Mouse (Mus musculus) left cerebral cortex, adult 2 months (tissue): ENCODE measurements at regions not wholly inside any gene's neighbourhood (a gene's known extent, or its start where the extent isn't known, plus 50 kb on each side); places are given as distances from the start of the nearest gene placed in this dataset.

Source experiments
- DNase-seq, 2 experiments: peaks; one replicate each; pipeline ENCODE4 v3.0.0; 2021 to 2022; ENCODE audit warnings: low spot score in 2 of 2, mixed read lengths in 1 of 2; ENCODE audit errors: extremely low spot score in 1 of 2
- H3K27ac ChIP-seq: fragments of 200-600 bp; 2 replicates; pipeline ENCODE4 v1.8.1; 2022
- H3K4me3 ChIP-seq: fragments of 200-600 bp; 2 replicates; pipeline ENCODE4 v1.8.1; 2022
- CTCF ChIP-seq: fragments of 200-600 bp; IDR thresholded peaks from 2 replicates; pipeline ENCODE4 v1.8.1; 2022; ENCODE audit warnings: antibody characterized with exemption, mild to moderate bottlenecking, moderate library complexity
- intact Hi-C: fragments of 180-260 bp; cut with DNase I; formaldehyde crosslinking; loops from one replicate; pipeline ENCODE4 v1.15.1; 2025

- Histone ChIP-seq H3K27ac (no peak overlapping the region), H3K4me3 (no peak overlapping the region)
- no peak for TF ChIP-seq CTCF
- intact Hi-C loops, result no loop called here
- no peak for DNase-seq
These were observed 252.1 kb upstream of the Actbl2 start for GRCm38 (mm10) chr13:111002670-111003069.

GRCm38 (mm10) chr13:111014142-111014541, 240.7 kb upstream of the Actbl2 start:
- DNase-seq, result no peak
- Histone ChIP-seq H3K27ac (no peak overlapping the region), H3K4me3 (no peak overlapping the region)
- intact Hi-C loops, result no loop called here
- no peak for TF ChIP-seq CTCF

GRCm38 (mm10) chr13:111030111-111030510, 224.7 kb upstream of the Actbl2 start:
- intact Hi-C loops, result no loop called here
- peak overlapping the region; percentile 16; the same call in 1 of the 2 replicates for H3K27ac ChIP-seq
- TF ChIP-seq CTCF, result no peak
- no peak overlapping the region for H3K4me3 ChIP-seq
- DNase-seq, result no peak

GRCm38 (mm10) chr13:111031633-111032032, 223.2 kb upstream of the Actbl2 start:
- intact Hi-C loops, result no loop called here
- Histone ChIP-seq H3K27ac (peak overlapping the region; percentile 58), H3K4me3 (no peak overlapping the region)
- no peak for DNase-seq
- TF ChIP-seq CTCF, result no peak; the same call in 1 of the 2 replicates

GRCm38 (mm10) chr13:111043637-111044036, 211.2 kb upstream of the Actbl2 start:
- peak overlapping the region; percentile 83 for H3K27ac ChIP-seq
- no peak overlapping the region for H3K4me3 ChIP-seq
- no peak for DNase-seq
- intact Hi-C loops, result loop anchor here (1.0 to 10.0 kb wide), 6 partner anchors 56 to 651 kb away; no protein-coding TSS in a partner anchor
- TF ChIP-seq CTCF, result no peak

- TF ChIP-seq CTCF, result no peak
- intact Hi-C loops, result loop anchor here (1.0 to 10.0 kb wide), 6 partner anchors 55 to 652 kb away; no protein-coding TSS in a partner anchor
These were observed 210.3 kb upstream of the Actbl2 start for GRCm38 (mm10) chr13:111044328-111045002.

GRCm38 (mm10) chr13:111050097-111050496, 204.7 kb upstream of the Actbl2 start:
- no peak overlapping the region for H3K27ac ChIP-seq
- no peak for DNase-seq
- intact Hi-C loops, result loop anchor here (5.0 kb wide), 1 partner anchor 362 kb away; no protein-coding TSS in a partner anchor
- no peak for TF ChIP-seq CTCF
- H3K4me3 ChIP-seq, result no peak overlapping the region

More at GRCm38 (mm10) chr13:111044328-111045002, 210.3 kb upstream of the Actbl2 start:
- Histone ChIP-seq H3K4me3 (no peak overlapping the region), H3K27ac (peak overlapping the region; percentile 84)
- peak; percentile 57 to 66 for DNase-seq

- no peak for TF ChIP-seq CTCF
- intact Hi-C loops, result no loop called here
These were observed 199.0 kb upstream of the Actbl2 start for GRCm38 (mm10) chr13:111055817-111056216.

GRCm38 (mm10) chr13:111087753-111088152, 167.1 kb upstream of the Actbl2 start:
- Histone ChIP-seq H3K27ac (peak overlapping the region; percentile 4), H3K4me3 (no peak overlapping the region)
- no peak for DNase-seq
- intact Hi-C loops, result loop anchor here (2.0 kb wide), 1 partner anchor 41 kb away; no protein-coding TSS in a partner anchor
- no peak for TF ChIP-seq CTCF

More at GRCm38 (mm10) chr13:111055817-111056216, 199.0 kb upstream of the Actbl2 start:
- no peak overlapping the region for H3K27ac ChIP-seq
- H3K4me3 ChIP-seq, result no peak overlapping the region
- DNase-seq, result no peak

GRCm38 (mm10) chr13:111096071-111096470, 158.7 kb upstream of the Actbl2 start:
- H3K27ac ChIP-seq, result peak overlapping the region; percentile 84
- intact Hi-C loops, result loop anchor here (2.0 to 10.0 kb wide), 6 partner anchors 51 to 704 kb away; no protein-coding TSS in a partner anchor
- TF ChIP-seq CTCF, result no peak
- no peak overlapping the region for H3K4me3 ChIP-seq
- no peak for DNase-seq

- TF ChIP-seq CTCF, result no peak
- no peak overlapping the region for H3K4me3 ChIP-seq
- DNase-seq, result peak in 1 of 2 experiments; percentile 19
- peak overlapping the region; percentile 84 for H3K27ac ChIP-seq
- intact Hi-C loops, result loop anchor here (2.0 to 10.0 kb wide), 6 partner anchors 50 to 705 kb away; no protein-coding TSS in a partner anchor
These were observed 157.5 kb upstream of the Actbl2 start for GRCm38 (mm10) chr13:111097336-111097735.

- no peak overlapping the region for H3K4me3 ChIP-seq
- no peak for DNase-seq
- H3K27ac ChIP-seq, result peak overlapping the region; percentile 84
- intact Hi-C loops, result loop anchor here (1.0 to 10.0 kb wide), 6 partner anchors 49 to 706 kb away; no protein-coding TSS in a partner anchor
- TF ChIP-seq CTCF, result no peak
These were observed 156.1 kb upstream of the Actbl2 start for GRCm38 (mm10) chr13:111098738-111099137.
